ENCODE assay signal across 25 mouse cellular contexts in genomic region chr12:96763621-96764020, GRCm38 (mm10).
DNase-seq lines count a peak whose midpoint lies in the region; ATAC-seq and TF ChIP-seq lines count a peak whose summit lies in the region.
"Had no signal": no experiment of that assay in that cellular context is flagged by ENCODE, and none has a peak within 500 bp of the region (broad histone marks: within the 10 kb centered on the region; RNA-seq: fewer than 3 reads in every experiment).

No protein-coding gene starts in this region.

- no peak for ATAC-seq in kidney, embryonic 14.5 days (ENCODE audit: low FRiP score, low TSS enrichment)
- ATAC-seq in kidney, postnatal 0 days (replicated peaks; ENCODE audit: low FRiP score, low read depth), result no peak
- ATAC-seq in common myeloid progenitor, adult 5-6 weeks (replicated peaks; ENCODE audit: low read depth, poor library complexity, severe bottlenecking), result peak; percentile 22; the same call in 1 of the 2 replicates
- ATAC-seq in hematopoietic stem cell, adult 5-6 weeks (replicated peaks in 1 of 2; ENCODE audit: insufficient read depth in 1 of 2, low FRiP score in 2 of 2, low TSS enrichment in 1 of 2, low read depth in 1 of 2, poor library complexity in 2 of 2, severe bottlenecking in 2 of 2), result peak; percentile 7 to 65; a peak in 3 of 4 replicates
- ATAC-seq: forebrain, embryonic 14.5 days; forebrain, postnatal 0 days; hindbrain, embryonic 16.5 days had no signal

- H3K9me3 ChIP-seq in kidney, embryonic 14.5 days (ENCODE audit: control insufficient read depth, low read length), result no peaks in the 10 kb centered on the region
- H3K9me3 ChIP-seq in kidney, postnatal 0 days (replicated peaks; ENCODE audit: low read length), result no peaks in the 10 kb centered on the region
- H3K9me3 ChIP-seq: embryonic facial prominence, embryonic 12.5 days; embryonic facial prominence, embryonic 15.5 days; heart, embryonic 13.5 days; hindbrain, embryonic 10.5 days; hindbrain, embryonic 13.5 days had no signal

- H3K4me2 ChIP-seq in kidney, embryonic 14.5 days (replicated peaks; ENCODE audit: low read depth, low read length), result no peak overlapping the region
- no peak overlapping the region for H3K4me2 ChIP-seq in kidney, postnatal 0 days (ENCODE audit: low read length)
- H3K4me2 ChIP-seq: embryonic facial prominence, embryonic 12.5 days; embryonic facial prominence, embryonic 15.5 days; heart, embryonic 13.5 days; hindbrain, embryonic 13.5 days had no signal

- DNase-seq in kidney, postnatal 4 days, result no peak
- peak; percentile 2 for DNase-seq in kidney, postnatal 0 days (ENCODE audit: low spot score)
- no peak for DNase-seq in kidney, adult 9 months
- DNase-seq in cerebellum, adult 11 months, result no peak
- DNase-seq in testis, postnatal 10 days (ENCODE audit: low spot score), result no peak
- DNase-seq: adrenal gland, postnatal 10 days; adrenal gland, postnatal 36 days; cerebellum, adult 2 months; cerebellum, adult 9-11 months; cerebellum, postnatal 25 days; forebrain, postnatal 0 days; gastrocnemius, adult 2 months; gastrocnemius, postnatal 14 days; heart, adult 18-20 months; heart, postnatal 14 days had no signal

- H3K9ac ChIP-seq in kidney, embryonic 14.5 days (ENCODE audit: low read depth, low read length), result no peak overlapping the region
- H3K9ac ChIP-seq in kidney, postnatal 0 days (ENCODE audit: low read depth, low read length), result no peak overlapping the region
- H3K9ac ChIP-seq: embryonic facial prominence, embryonic 12.5 days; embryonic facial prominence, embryonic 15.5 days; forebrain, postnatal 0 days; heart, embryonic 13.5 days; hindbrain, embryonic 13.5 days had no signal

- no peaks in the 10 kb centered on the region for H3K27me3 ChIP-seq in kidney, embryonic 14.5 days (ENCODE audit: control insufficient read depth, insufficient read depth, low read length)
- no peaks in the 10 kb centered on the region for H3K27me3 ChIP-seq in kidney, postnatal 0 days (ENCODE audit: insufficient read depth, low read length)
- H3K27me3 ChIP-seq: embryonic facial prominence, embryonic 12.5 days; embryonic facial prominence, embryonic 15.5 days; heart, embryonic 13.5 days; hindbrain, embryonic 13.5 days had no signal

- TF ChIP-seq CTCF in kidney, postnatal 0 days (IDR thresholded peaks at IDR 0.05; ENCODE audit: low read depth), result no peak

- no peaks in the 10 kb centered on the region for H3K36me3 ChIP-seq in kidney, embryonic 14.5 days (ENCODE audit: control insufficient read depth, insufficient read depth, low read length)
- H3K36me3 ChIP-seq in kidney, postnatal 0 days (ENCODE audit: insufficient read depth, low read length), result no peaks in the 10 kb centered on the region
- H3K36me3 ChIP-seq: embryonic facial prominence, embryonic 12.5 days; embryonic facial prominence, embryonic 15.5 days; heart, embryonic 13.5 days; hindbrain, embryonic 10.5 days; hindbrain, embryonic 13.5 days had no signal

- 64% methylated on average over 2 of the region's 2 CpGs for WGBS in kidney, embryonic 14.5 days
- 59% methylated on average over 2 of the region's 2 CpGs for WGBS in kidney, postnatal 0 days

- peak overlapping the region; percentile 55; the same call in 1 of the 2 replicates for H3K27ac ChIP-seq in kidney, embryonic 14.5 days (ENCODE audit: low read depth, low read length)
- no peak overlapping the region for H3K27ac ChIP-seq in kidney, postnatal 0 days
- H3K27ac ChIP-seq: embryonic facial prominence, embryonic 12.5 days; embryonic facial prominence, embryonic 15.5 days; gastrocnemius, adult 2 months; heart, embryonic 13.5 days; hindbrain, embryonic 10.5 days; hindbrain, embryonic 13.5 days had no signal

- no peak overlapping the region for H3K4me3 ChIP-seq in kidney, embryonic 14.5 days (ENCODE audit: low read length)
- H3K4me3 ChIP-seq in kidney, postnatal 0 days (replicated peaks; ENCODE audit: low read depth, low read length), result no peak overlapping the region
- H3K4me3 ChIP-seq: embryonic facial prominence, embryonic 12.5 days; embryonic facial prominence, embryonic 15.5 days; gastrocnemius, adult 2 months; heart, embryonic 13.5 days; hindbrain, embryonic 10.5 days; hindbrain, embryonic 13.5 days had no signal

- H3K4me1 ChIP-seq in kidney, embryonic 14.5 days (ENCODE audit: control insufficient read depth, insufficient read depth, low read length), result no peaks in the 10 kb centered on the region
- H3K4me1 ChIP-seq in kidney, postnatal 0 days (replicated peaks; ENCODE audit: insufficient read depth, low read length), result no peaks in the 10 kb centered on the region
- H3K4me1 ChIP-seq: embryonic facial prominence, embryonic 15.5 days; hindbrain, embryonic 10.5 days; hindbrain, embryonic 13.5 days had no signal

Comparison
In these comparisons a context has a peak if more than half of its experiments do, and no peak if none do; other contexts are left out.
1. ATAC-seq: peak in common myeloid progenitor, adult 5-6 weeks (single experiment) and hematopoietic stem cell, adult 5-6 weeks (2 of 2); none in kidney, embryonic 14.5 days (single experiment) and kidney, postnatal 0 days (single experiment).